24 mouse cellular contexts compared by ENCODE assay signal in the genomic region with DNA sequence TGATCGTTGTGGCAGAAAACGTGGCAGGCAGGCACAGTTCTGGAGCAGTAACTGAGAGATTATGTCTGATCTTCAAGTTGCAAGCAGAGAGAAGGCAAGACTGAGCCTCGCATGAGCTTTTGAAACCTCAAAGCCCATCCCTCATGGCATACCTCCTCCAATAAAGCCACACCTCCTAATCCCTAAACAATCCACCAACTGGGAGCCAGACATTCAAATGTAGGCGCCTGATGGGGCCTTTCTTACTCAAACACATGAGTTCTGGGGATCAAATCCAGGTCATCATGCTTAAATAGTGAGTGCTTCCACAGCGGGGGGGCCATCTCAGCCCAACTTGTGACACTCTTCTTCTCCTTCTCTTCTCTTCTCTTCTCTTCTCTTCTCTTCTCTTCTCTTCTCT. TPM values are rescaled to one million over a fixed set of nuclear protein-coding genes. Genes with fewer than 3 reads are reported as not detected.
DNase-seq lines count a peak whose midpoint lies in the region; TF ChIP-seq lines count a peak whose summit lies in the region.
"Had no signal": no experiment of that assay in that cellular context is flagged by ENCODE, and none has a peak within 500 bp of the region (broad histone marks: within the 10 kb centered on the region; RNA-seq: fewer than 3 reads in every experiment).

No protein-coding gene starts in this region.

- WGBS in forebrain, embryonic 10.5 days, result 46% methylated on average over 5 of the region's 5 CpGs
- 70% methylated on average over 5 of the region's 5 CpGs for WGBS in kidney, adult 2 months

- no peak overlapping the region for H3K4me3 ChIP-seq in forebrain, embryonic 10.5 days
- H3K4me3 ChIP-seq in kidney, adult 2 months (ENCODE audit: insufficient read depth, low read depth, low read length), result no peak overlapping the region
- H3K4me3 ChIP-seq: embryonic facial prominence, embryonic 10.5 days; embryonic facial prominence, embryonic 12.5 days; forebrain, embryonic 13.5 days; forebrain, embryonic 15.5 days had no signal

- no peaks in the 10 kb centered on the region for H3K36me3 ChIP-seq in forebrain, embryonic 10.5 days (replicated peaks)
- no peaks in the 10 kb centered on the region for H3K36me3 ChIP-seq in kidney, adult 2 months (ENCODE audit: control insufficient read depth, insufficient read depth, low read length)
- H3K36me3 ChIP-seq: embryonic facial prominence, embryonic 10.5 days; embryonic facial prominence, embryonic 12.5 days; forebrain, embryonic 15.5 days had no signal

- TF ChIP-seq POLR2A in kidney, adult 2 months (IDR thresholded peaks at IDR 0.05; ENCODE audit: low read depth, low read length), result no peak

- H3K27ac ChIP-seq in forebrain, embryonic 10.5 days, result no peak overlapping the region
- H3K27ac ChIP-seq in kidney, adult 2 months (ENCODE audit: insufficient read depth, low read depth, low read length), result no peak overlapping the region
- H3K27ac ChIP-seq: embryonic facial prominence, embryonic 10.5 days; embryonic facial prominence, embryonic 12.5 days; forebrain, embryonic 13.5 days; forebrain, embryonic 15.5 days had no signal

- H3K27me3 ChIP-seq in forebrain, embryonic 10.5 days (ENCODE audit: poor library complexity, severe bottlenecking), result peaks cover 35% of the 10 kb centered on the region
- no peaks in the 10 kb centered on the region for H3K27me3 ChIP-seq in kidney, adult 2 months (replicated peaks; ENCODE audit: control insufficient read depth, insufficient read depth, low read length)
- H3K27me3 ChIP-seq: CH12.LX; embryonic facial prominence, embryonic 12.5 days; forebrain, embryonic 15.5 days had no signal

- H3K9me3 ChIP-seq in forebrain, embryonic 10.5 days, result peaks cover 6% of the 10 kb centered on the region; the same call in 1 of the 2 replicates
- H3K9me3 ChIP-seq: embryonic facial prominence, embryonic 10.5 days; embryonic facial prominence, embryonic 12.5 days; forebrain, embryonic 15.5 days had no signal

- TF ChIP-seq CTCF in kidney, adult 2 months (conservative IDR thresholded peaks at IDR 0.05; ENCODE audit: insufficient read depth, insufficient read length, low read depth, low read length), result no peak

- DNase-seq in retina, postnatal 1 day, result peak; percentile 8
- DNase-seq in retina, embryonic 14.5 days (ENCODE audit: low spot score), result no peak
- peak; percentile 70 for DNase-seq in R1 (ENCODE audit: low read depth, low spot score)
- no peak for DNase-seq in forebrain, embryonic 10.5 days (ENCODE audit: extremely low spot score, low spot score)
- no peak for DNase-seq in kidney, adult 2 months
- DNase-seq: adrenal gland, adult 8-10 months; adrenal gland, postnatal 14 days; adrenal gland, postnatal 36 days; B cell, adult 2 months; cerebellum, adult 11-12 months; cerebellum, adult 2 months; cerebellum, adult 9-10 months; cerebellum, postnatal 10 days; cerebellum, postnatal 25 days; forebrain, postnatal 0 days had no signal

- H3K4me1 ChIP-seq in forebrain, embryonic 10.5 days, result 0 out of 2 replicates have a peak, but pooled peaks cover 3% of the 10 kb centered on the region
- H3K4me1 ChIP-seq in kidney, adult 2 months (ENCODE audit: control insufficient read depth, insufficient read depth, low read length), result no peaks in the 10 kb centered on the region
- H3K4me1 ChIP-seq: forebrain, embryonic 13.5 days; forebrain, embryonic 15.5 days had no signal

RNA-seq across cellular contexts. Expression of a gene that starts 36.4 kb away (rescaled TPM):
- 8.8 and 10.5 TPM in 2 replicates for polyA plus RNA-seq in forebrain, embryonic 10.5 days (2016; fragmentation: Nextera tagmentation; extraction: Ambion mirVana)
- polyA plus RNA-seq in kidney, adult 2 months (2012; rRNA removed), result not detected in 2 replicates
- polyA plus RNA-seq: activated CD4-positive, CD25-positive, alpha-beta regulatory T cell, adult 4 months; CD4-positive, CD25-positive, alpha-beta regulatory T cell, adult 4 months; cerebellum, adult 2 months; embryonic facial prominence, embryonic 14.5 days; Patski had no signal

RNA-seq across cellular contexts. Expression of a gene that starts 40.3 kb away (rescaled TPM):
- polyA plus RNA-seq in forebrain, embryonic 10.5 days (2016; fragmentation: Nextera tagmentation; extraction: Ambion mirVana), result 20.2 and 23.5 TPM in 2 replicates
- 22.6 and 26.0 TPM in 2 replicates for polyA plus RNA-seq in kidney, adult 2 months (2012; rRNA removed)
- polyA plus RNA-seq: activated CD4-positive, CD25-positive, alpha-beta regulatory T cell, adult 4 months had no signal

Comparison
In these comparisons a context has a peak if more than half of its experiments do, and no peak if none do; other contexts are left out.
1. DNase-seq: peak in retina, postnatal 1 day (single experiment) and R1 (single experiment); none in retina, embryonic 14.5 days (single experiment), forebrain, embryonic 10.5 days (single experiment) and kidney, adult 2 months (single experiment).